Mouse (Mus musculus): Measurements from ENCODE around the gene Opcml.
A peak's percentile ranks its signal among the peaks of the same experiment; 100 is the strongest.

The Opcml gene

GRCm38 (mm10) chr9:28255905-28256268, 465.3 kb downstream of the Opcml start:
- DNase-seq = no peak

DNA sequence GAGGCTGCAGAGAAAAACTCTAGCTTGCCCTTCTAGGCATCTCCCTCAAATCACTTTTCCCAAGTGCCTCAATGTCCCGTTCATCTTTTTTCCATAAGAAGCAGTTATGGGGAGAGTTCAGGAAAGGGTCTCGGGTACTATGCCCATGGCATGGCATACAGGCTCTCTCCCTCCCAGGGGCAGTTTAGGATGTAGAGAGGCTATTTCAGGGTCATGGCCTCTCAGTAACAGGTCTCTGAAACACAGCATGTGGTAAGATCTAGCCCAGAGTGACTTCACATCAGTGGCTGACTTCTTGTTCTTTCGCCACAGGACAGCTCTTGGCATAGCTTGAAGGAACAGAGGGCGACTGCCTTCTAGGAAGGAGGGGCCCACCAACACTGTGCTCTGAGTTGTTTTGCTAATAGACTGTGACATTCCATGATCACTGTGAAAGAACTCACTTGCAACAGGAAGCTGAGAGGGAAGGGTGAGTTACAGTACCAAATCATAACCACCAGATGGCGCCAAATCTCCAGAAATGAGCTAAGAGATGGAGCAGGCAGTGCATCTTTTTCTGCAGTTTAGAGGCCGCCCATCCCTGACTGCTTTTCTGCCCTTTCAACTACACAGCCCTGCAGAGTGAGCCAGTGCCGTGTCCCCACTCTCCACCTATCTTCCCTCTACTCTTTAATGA, 470.6 kb downstream of the Opcml start:
- DNase-seq = peak; percentile 58

GRCm38 (mm10) chr9:28262021-28262420, 471.4 kb downstream of the Opcml start:
- no peak for DNase-seq

GRCm38 (mm10) chr9:28262896-28263295, 472.3 kb downstream of the Opcml start:
- DNase-seq = no peak

DNA sequence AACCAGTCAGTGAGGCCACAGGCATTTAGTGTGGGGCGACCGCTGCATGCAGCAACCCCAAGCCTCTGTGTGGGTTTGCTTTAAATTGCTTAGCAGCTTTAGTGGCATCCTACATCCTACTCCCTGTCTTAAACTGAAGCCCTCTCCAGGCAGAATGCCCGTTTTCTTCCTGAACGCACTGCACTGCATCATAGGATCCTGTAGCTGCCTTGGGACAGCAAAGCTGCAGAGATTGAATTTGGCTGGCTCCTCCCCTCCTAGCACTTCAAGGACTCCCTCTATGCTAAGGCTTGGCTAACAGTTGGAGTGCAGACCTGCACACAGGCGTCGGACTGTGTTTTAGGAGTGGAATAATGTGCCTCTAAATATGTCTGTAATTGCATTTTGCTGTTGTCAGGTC, 474.2 kb downstream of the Opcml start:
- no peak for DNase-seq

- DNase-seq = no peak
These were observed 483.2 kb downstream of the Opcml start for GRCm38 (mm10) chr9:28273816-28274215.

GRCm38 (mm10) chr9:28278555-28278954, 488.0 kb downstream of the Opcml start:
- no peak for DNase-seq

GRCm38 (mm10) chr9:28281025-28281424, 490.4 kb downstream of the Opcml start:
- no peak for DNase-seq

DNA sequence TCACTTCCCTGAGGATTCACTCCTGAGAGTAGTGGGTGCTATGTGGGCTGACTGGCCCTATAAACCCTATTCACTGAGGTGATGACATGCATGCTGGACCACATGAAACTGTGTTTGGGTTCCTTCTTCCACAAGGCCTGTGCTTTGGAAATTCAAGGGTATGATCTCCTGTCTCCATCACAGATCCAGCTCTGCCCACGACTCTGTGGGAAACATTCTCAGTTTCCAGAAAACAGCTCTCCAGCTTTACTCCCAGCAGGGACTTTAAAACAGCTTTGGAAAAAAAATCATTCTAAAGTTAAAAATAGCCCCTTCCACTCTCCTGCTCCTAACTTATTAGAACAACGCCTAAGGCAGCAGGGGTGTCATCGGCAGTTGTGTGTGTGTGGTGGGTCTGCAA, 491.0 kb downstream of the Opcml start:
- DNase-seq = no peak

GRCm38 (mm10) chr9:28285016-28285415, 494.4 kb downstream of the Opcml start:
- DNase-seq = no peak

DNA sequence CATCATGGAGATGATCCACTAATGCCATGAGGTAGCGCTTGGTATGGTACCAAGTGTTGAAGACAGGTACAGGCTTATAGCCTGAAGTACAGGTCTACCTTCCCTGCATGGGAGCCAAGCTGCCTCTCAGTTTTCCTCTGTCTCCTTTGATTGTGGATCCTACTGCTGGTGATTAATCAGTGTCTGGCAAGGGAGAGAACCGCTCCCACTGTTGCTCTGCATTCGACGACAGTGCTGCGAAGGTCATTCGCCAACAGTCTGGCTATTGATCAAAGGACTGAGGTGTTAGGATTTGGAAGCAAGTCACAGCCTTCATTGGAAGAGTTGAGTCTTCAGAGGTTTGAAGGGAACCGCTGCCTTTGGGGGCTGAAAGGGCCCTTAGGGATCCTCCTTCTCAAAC, 495.8 kb downstream of the Opcml start:
- DNase-seq = no peak

GRCm38 (mm10) chr9:28287485-28287884, 496.9 kb downstream of the Opcml start:
- DNase-seq = no peak

- no peak for DNase-seq
These were observed 499.2 kb downstream of the Opcml start for GRCm38 (mm10) chr9:28289696-28290330.

DNA sequence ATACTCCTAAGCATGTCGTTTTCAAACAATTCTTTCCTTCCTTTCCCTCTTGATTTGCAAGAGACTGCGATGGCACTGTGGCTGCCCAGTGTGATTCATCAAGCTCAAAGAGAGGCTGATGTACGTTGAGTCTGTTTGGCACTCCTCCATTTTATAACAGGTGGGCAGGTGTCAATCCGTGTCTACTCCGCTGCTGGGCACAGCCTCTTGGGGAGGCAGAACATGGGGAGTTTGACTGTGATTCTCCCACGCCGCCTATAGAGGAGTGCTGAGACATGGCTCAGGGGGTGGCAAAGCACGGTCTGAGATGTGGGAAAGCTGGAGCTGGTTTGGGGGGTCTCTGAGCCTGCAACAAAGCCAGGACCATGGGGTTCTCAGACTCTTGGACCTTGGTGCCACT, 513.1 kb downstream of the Opcml start:
- DNase-seq = no peak

GRCm38 (mm10) chr9:28306364-28307121, 516.0 kb downstream of the Opcml start:
- no peak for DNase-seq

GRCm38 (mm10) chr9:28307122-28307430, 516.5 kb downstream of the Opcml start:
- DNase-seq = no peak

DNA sequence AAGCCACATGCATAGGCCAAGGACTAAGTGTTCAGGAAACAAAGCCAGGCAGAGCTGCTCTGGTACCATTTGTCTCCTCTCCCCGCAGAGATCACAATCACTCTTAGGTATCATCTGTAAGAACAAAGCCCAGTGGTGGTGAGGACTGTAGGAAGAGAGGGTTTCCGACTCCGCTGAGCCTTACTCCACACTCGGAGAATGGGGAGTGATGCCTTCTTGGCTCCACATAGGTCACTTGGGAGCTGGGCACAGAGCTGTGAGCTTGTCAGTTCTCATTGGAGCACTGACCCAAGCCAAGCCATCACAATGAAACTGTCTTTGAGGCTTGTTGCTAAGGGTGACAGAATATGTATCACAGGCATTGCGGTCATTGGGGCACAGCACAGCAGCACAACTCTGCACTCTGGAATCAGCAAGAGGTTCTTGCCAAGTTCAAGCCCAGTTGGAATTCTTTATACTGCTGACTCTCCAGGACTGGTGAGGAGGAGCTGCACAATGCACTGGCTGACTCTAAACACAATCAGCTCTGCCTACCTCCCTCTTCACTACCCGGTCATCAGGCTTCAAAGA, 517.0 kb downstream of the Opcml start:
- DNase-seq = no peak

DNA sequence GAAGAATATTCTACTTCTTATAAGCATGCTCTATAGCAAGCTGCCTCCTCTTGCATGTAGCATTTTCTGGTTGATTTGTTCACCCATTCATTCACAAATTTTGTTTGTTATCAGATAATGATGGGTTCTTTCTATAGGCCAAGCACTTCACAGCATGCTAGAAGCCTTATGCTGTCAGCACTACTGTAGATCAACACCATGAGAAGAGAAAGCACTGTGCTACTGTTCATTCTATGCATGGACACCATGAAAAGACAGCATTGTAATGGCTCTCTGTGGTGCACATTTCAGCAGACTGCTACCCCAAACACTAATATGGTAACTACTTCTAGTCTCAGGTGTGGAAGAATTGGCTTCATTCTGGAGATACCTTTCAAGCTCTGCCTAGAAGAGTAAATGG, 527.3 kb downstream of the Opcml start:
- no peak for DNase-seq

GRCm38 (mm10) chr9:28319021-28319755, 528.6 kb downstream of the Opcml start:
- no peak for DNase-seq

DNA sequence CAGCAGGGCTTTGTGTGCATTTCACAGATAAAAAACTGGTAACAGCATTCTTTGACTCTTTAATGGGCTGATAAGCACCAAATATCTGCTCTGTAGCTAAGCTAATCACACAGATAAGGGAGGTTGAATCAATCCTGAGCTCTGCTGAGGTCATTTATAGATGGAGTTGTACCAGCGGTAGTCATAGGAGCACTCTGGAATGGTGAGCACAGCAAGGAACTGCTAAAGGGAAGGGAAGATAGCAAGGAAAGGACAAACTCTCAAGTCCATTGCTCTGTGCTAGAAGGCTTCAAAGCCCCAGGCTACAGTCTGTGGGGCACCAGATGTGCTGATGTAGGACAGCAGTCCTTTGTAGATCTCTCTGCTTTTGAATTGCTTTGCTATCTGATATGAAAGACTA, 529.2 kb downstream of the Opcml start:
- no peak for DNase-seq

- no peak for DNase-seq
These were observed 537.4 kb downstream of the Opcml start for GRCm38 (mm10) chr9:28327985-28328384.

GRCm38 (mm10) chr9:28328434-28328833, 537.9 kb downstream of the Opcml start:
- no peak for DNase-seq

DNA sequence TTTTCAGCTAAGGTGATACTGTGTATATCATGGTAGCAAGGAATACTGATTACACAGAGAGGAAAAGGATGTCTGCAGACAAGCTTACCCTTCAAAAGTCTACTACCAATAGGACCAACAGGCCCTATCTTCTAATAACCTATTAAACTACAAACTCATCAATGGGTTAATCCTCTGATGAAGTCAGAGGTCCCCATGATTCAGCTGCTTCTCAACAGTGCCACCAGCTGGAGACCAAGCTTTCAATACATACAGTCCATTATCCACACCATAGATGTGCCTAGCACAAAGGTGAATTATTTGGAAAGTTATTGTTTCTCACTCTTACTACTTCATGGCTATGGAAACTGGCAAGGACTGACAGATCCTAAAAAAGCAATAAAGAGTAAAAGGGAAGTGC, 538.9 kb downstream of the Opcml start:
- no peak for DNase-seq
